ENCODE assay signal across 9 mouse cellular contexts in the genomic region with DNA sequence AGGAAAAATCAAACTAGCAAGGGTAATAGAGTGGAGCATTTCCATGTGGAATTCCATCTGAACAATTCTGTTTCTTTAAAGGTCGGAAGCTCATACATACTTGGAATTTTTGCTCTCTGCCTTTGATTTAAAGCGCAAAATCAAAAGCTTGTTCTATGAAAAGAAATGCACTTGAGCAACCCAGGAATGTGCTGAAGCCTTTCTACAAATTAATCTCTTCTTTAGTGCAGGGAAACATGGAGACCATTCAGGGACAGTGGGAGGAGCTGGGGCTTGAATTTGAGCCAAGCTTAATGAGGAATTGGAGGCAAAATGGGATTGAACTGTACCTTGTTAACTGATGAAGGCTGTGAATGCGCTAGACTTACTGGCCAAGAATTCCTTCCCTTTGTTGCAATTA.
A peak's percentile ranks its signal among the peaks of the same experiment; 100 is the strongest.
DNase-seq lines count a peak whose midpoint lies in the region; ATAC-seq and TF ChIP-seq lines count a peak whose summit lies in the region.
"Had no signal": no experiment of that assay in that cellular context is flagged by ENCODE, and none has a peak within 500 bp of the region (broad histone marks: within the 10 kb centered on the region; RNA-seq: fewer than 3 reads in every experiment).

No protein-coding gene starts in this region.

- no peak overlapping the region for H3K4me3 ChIP-seq in heart, postnatal 0 days (ENCODE audit: low read depth, low read length)
- no peak overlapping the region for H3K4me3 ChIP-seq in heart, adult 2 months
- no peak overlapping the region for H3K4me3 ChIP-seq in embryonic fibroblast, embryonic 13.5 days (ENCODE audit: insufficient read depth, low read length)
- H3K4me3 ChIP-seq: neural tube, embryonic 12.5 days had no signal

- no peak for ATAC-seq in heart, postnatal 0 days (ENCODE audit: insufficient read depth, low read depth)
- ATAC-seq in monocyte, adult 5-6 weeks (replicated peaks; ENCODE audit: insufficient number of reproducible peaks, low FRiP score, low TSS enrichment, poor library complexity, severe bottlenecking), result no peak

- no peaks in the 10 kb centered on the region for H3K9me3 ChIP-seq in heart, postnatal 0 days (replicated peaks; ENCODE audit: control insufficient read depth, low read length)
- H3K9me3 ChIP-seq: neural tube, embryonic 12.5 days had no signal

- DNase-seq in heart, postnatal 0 days (ENCODE audit: low spot score), result peak; percentile 13
- DNase-seq in heart, adult 2 months, result no peak
- peak; percentile 96 for DNase-seq in Muller cell, postnatal 12 days (ENCODE audit: inconsistent ontology term)
- peak; percentile 16 to 19 for DNase-seq in kidney, postnatal 36 days
- no peak for DNase-seq in gastrocnemius, postnatal 36 days
- DNase-seq in spleen, postnatal 4 days (ENCODE audit: low spot score in 2 of 2), result no peak

- H3K27ac ChIP-seq in heart, postnatal 0 days (ENCODE audit: low read depth), result no peak overlapping the region
- H3K27ac ChIP-seq in heart, adult 2 months, result no peak overlapping the region
- peak overlapping the region; percentile 94 for H3K27ac ChIP-seq in embryonic fibroblast, embryonic 13.5 days (ENCODE audit: insufficient read depth, low read length)
- H3K27ac ChIP-seq: neural tube, embryonic 12.5 days had no signal

- no peaks in the 10 kb centered on the region for H3K36me3 ChIP-seq in heart, postnatal 0 days (replicated peaks; ENCODE audit: control insufficient read depth, insufficient read depth, low read length)
- no peaks in the 10 kb centered on the region for H3K36me3 ChIP-seq in heart, adult 2 months (ENCODE audit: control insufficient read depth, insufficient read depth, low read length)
- H3K36me3 ChIP-seq: neural tube, embryonic 12.5 days had no signal

- TF ChIP-seq EP300 in heart, postnatal 0 days (IDR thresholded peaks at IDR 0.05; ENCODE audit: low read depth), result no peak
- no peak for TF ChIP-seq EP300 in heart, adult 2 months (IDR thresholded peaks at IDR 0.05; ENCODE audit: insufficient read depth, low read depth, low read length)

- H3K4me1 ChIP-seq in heart, postnatal 0 days (ENCODE audit: control insufficient read depth, insufficient read depth), result no peaks in the 10 kb centered on the region
- H3K4me1 ChIP-seq in heart, adult 2 months (ENCODE audit: control insufficient read depth, insufficient read depth, low read length), result no peaks in the 10 kb centered on the region
- H3K4me1 ChIP-seq in embryonic fibroblast, embryonic 13.5 days (ENCODE audit: control insufficient read depth, insufficient read depth, low read length), result peaks cover 7% of the 10 kb centered on the region; the same call in 1 of the 2 replicates
- H3K4me1 ChIP-seq: neural tube, embryonic 12.5 days had no signal

- TF ChIP-seq CTCF in heart, postnatal 0 days (IDR thresholded peaks at IDR 0.05; ENCODE audit: low read depth), result no peak
- TF ChIP-seq CTCF in heart, adult 2 months (IDR thresholded peaks at IDR 0.05), result no peak
- no peak for TF ChIP-seq CTCF in embryonic fibroblast, embryonic 13.5 days (IDR thresholded peaks at IDR 0.05; ENCODE audit: borderline replicate concordance, insufficient read depth, low read length)

- no peaks in the 10 kb centered on the region for H3K27me3 ChIP-seq in heart, postnatal 0 days (ENCODE audit: control insufficient read depth, insufficient read depth, low read length)
- H3K27me3 ChIP-seq in heart, adult 2 months (ENCODE audit: control insufficient read depth, insufficient read depth, low read length), result no peaks in the 10 kb centered on the region
- H3K27me3 ChIP-seq: neural tube, embryonic 12.5 days had no signal

- WGBS in heart, postnatal 0 days, result 29% methylated on average over 3 of the region's 3 CpGs
- 55% methylated on average over 3 of the region's 3 CpGs for WGBS in heart, adult 2 months

- H3K9ac ChIP-seq in heart, postnatal 0 days (replicated peaks; ENCODE audit: low read depth, low read length), result no peak overlapping the region
- no peak overlapping the region for H3K9ac ChIP-seq in heart, adult 2 months (ENCODE audit: low read depth, low read length)
- H3K9ac ChIP-seq: neural tube, embryonic 12.5 days had no signal

- TF ChIP-seq POLR2A in heart, adult 2 months (IDR thresholded peaks at IDR 0.05; ENCODE audit: insufficient read depth, low read depth, low read length), result no peak
- TF ChIP-seq POLR2A in embryonic fibroblast, embryonic 13.5 days (IDR thresholded peaks at IDR 0.05; ENCODE audit: low read depth, low read length), result no peak

- H3K4me2 ChIP-seq in heart, postnatal 0 days (ENCODE audit: low read depth, low read length), result no peak overlapping the region
- H3K4me2 ChIP-seq: neural tube, embryonic 12.5 days had no signal

- intact Hi-C loops in heart, adult 2 months (cut with DNase I), result no loop called here
- intact Hi-C loops in gastrocnemius, postnatal 36 days (cut with DNase I), result no loop called here

- no peaks in the 10 kb centered on the region for H3K79me2 ChIP-seq in heart, adult 2 months (replicated peaks; ENCODE audit: control insufficient read depth, insufficient read depth, low read length)

Comparison
In these comparisons a context has a peak if more than half of its experiments do, and no peak if none do; other contexts are left out.
1. DNase-seq: peak in heart, postnatal 0 days (single experiment), Muller cell, postnatal 12 days (single experiment) and kidney, postnatal 36 days (2 of 2); none in heart, adult 2 months (0 of 2), gastrocnemius, postnatal 36 days (0 of 2) and spleen, postnatal 4 days (0 of 2).